Mouse (Mus musculus): Measurements from ENCODE around the gene Bbs9. TPM values are rescaled to one million over a fixed set of nuclear protein-coding genes. Genes with fewer than 3 reads are reported as not detected.

Bbs9 gene
- total RNA-seq, 1 experiment = 10.3 TPM

GRCm38 (mm10) chr9:22708970-22709726 lies 233.6 kb downstream of the Bbs9 start:
- Histone ChIP-seq H3K36me3 (ENCODE audit: control insufficient read depth, insufficient read depth, low read length, poor library complexity, severe bottlenecking) (no peaks in the 10 kb centered on the region), H3K9ac (ENCODE audit: insufficient read depth, low read depth, low read length, poor library complexity, severe bottlenecking) (no peak overlapping the region), H3K4me3 (ENCODE audit: insufficient read depth in 1 of 2, low read depth in 1 of 2, low read length in 2 of 2, poor library complexity in 1 of 2, severe bottlenecking in 1 of 2) (no peak overlapping the region), H3K27ac (ENCODE audit: insufficient read depth, low read depth, low read length, poor library complexity, severe bottlenecking) (no peak overlapping the region), H3K9me3 (ENCODE audit: control insufficient read depth, insufficient read depth, low read depth, low read length) (no peaks in the 10 kb centered on the region), H3K4me1 (ENCODE audit: control insufficient read depth in 2 of 2, insufficient read depth in 2 of 2, low read length in 2 of 2, poor library complexity in 1 of 2) (no peaks in the 10 kb centered on the region)
- in situ Hi-C loops (cut with MboI; ENCODE audit: low sequenced_read_pairs in 2 of 2, unreplicated experiment in 2 of 2) = loop anchor here in 1 of 2 experiments (25.0 kb wide), 1 partner anchor 303 kb away; no protein-coding TSS in a partner anchor
- TF ChIP-seq ZC3H11A (IDR thresholded peaks at IDR 0.05; ENCODE audit: borderline replicate concordance, low read depth, low read length) (0 out of 2 replicates have a peak, but pooled peaks have one; percentile 18), CHD2 (IDR thresholded peaks at IDR 0.05; ENCODE audit: low read depth, low read length) (no peak)
- DNase-seq (ENCODE audit: low read depth, low spot score) = no peak

GRCm38 (mm10) chr9:22710032-22710431 lies 234.5 kb downstream of the Bbs9 start:
- no peak for TF ChIP-seq HCFC1 (IDR thresholded peaks at IDR 0.05; ENCODE audit: borderline replicate concordance, insufficient read depth, low read length)
- no peak for TF ChIP-seq ZC3H11A (IDR thresholded peaks at IDR 0.05; ENCODE audit: borderline replicate concordance, low read depth, low read length)
- TF ChIP-seq MAFK (IDR thresholded peaks at IDR 0.05; ENCODE audit: insufficient read depth, low read depth, low read length) = no peak
- TF ChIP-seq ZNF384 (IDR thresholded peaks at IDR 0.05; ENCODE audit: low read depth, low read length) = no peak
- TF ChIP-seq CHD2 (IDR thresholded peaks at IDR 0.05; ENCODE audit: low read depth, low read length) = no peak
- H3K36me3 ChIP-seq (ENCODE audit: control insufficient read depth, insufficient read depth, low read length, poor library complexity, severe bottlenecking) = no peaks in the 10 kb centered on the region
- DNase-seq (ENCODE audit: low read depth, low spot score) = no peak
- H3K27ac ChIP-seq (ENCODE audit: insufficient read depth, low read depth, low read length, poor library complexity, severe bottlenecking) = no peak overlapping the region
- in situ Hi-C loops (cut with MboI; ENCODE audit: low sequenced_read_pairs in 2 of 2, unreplicated experiment in 2 of 2) = loop anchor here (10.0 to 25.0 kb wide), 2 partner anchors 302 to 305 kb away; no protein-coding TSS in a partner anchor
- H3K9ac ChIP-seq (ENCODE audit: insufficient read depth, low read depth, low read length, poor library complexity, severe bottlenecking) = no peak overlapping the region
- H3K4me1 ChIP-seq (ENCODE audit: control insufficient read depth in 2 of 2, insufficient read depth in 2 of 2, low read length in 2 of 2, poor library complexity in 1 of 2) = no peaks in the 10 kb centered on the region
- no peaks in the 10 kb centered on the region for H3K9me3 ChIP-seq (ENCODE audit: control insufficient read depth, insufficient read depth, low read depth, low read length)
- H3K4me3 ChIP-seq (ENCODE audit: insufficient read depth in 1 of 2, low read depth in 1 of 2, low read length in 2 of 2, poor library complexity in 1 of 2, severe bottlenecking in 1 of 2) = no peak overlapping the region

GRCm38 (mm10) chr9:22711339-22711738 lies 235.8 kb downstream of the Bbs9 start:
- Histone ChIP-seq H3K27ac (ENCODE audit: insufficient read depth, low read depth, low read length, poor library complexity, severe bottlenecking) (no peak overlapping the region), H3K9ac (ENCODE audit: insufficient read depth, low read depth, low read length, poor library complexity, severe bottlenecking) (no peak overlapping the region), H3K4me1 (ENCODE audit: control insufficient read depth in 2 of 2, insufficient read depth in 2 of 2, low read length in 2 of 2, poor library complexity in 1 of 2) (no peaks in the 10 kb centered on the region), H3K4me3 (ENCODE audit: insufficient read depth in 1 of 2, low read depth in 1 of 2, low read length in 2 of 2, poor library complexity in 1 of 2, severe bottlenecking in 1 of 2) (no peak overlapping the region), H3K36me3 (ENCODE audit: control insufficient read depth, insufficient read depth, low read length, poor library complexity, severe bottlenecking) (no peaks in the 10 kb centered on the region), H3K9me3 (ENCODE audit: control insufficient read depth, insufficient read depth, low read depth, low read length) (no peaks in the 10 kb centered on the region)
- no peak for DNase-seq (ENCODE audit: low read depth, low spot score)
- in situ Hi-C loops (cut with MboI; ENCODE audit: low sequenced_read_pairs in 2 of 2, unreplicated experiment in 2 of 2) = loop anchor here (10.0 to 25.0 kb wide), 2 partner anchors 301 to 303 kb away; no protein-coding TSS in a partner anchor
- no peak for TF ChIP-seq MAFK (IDR thresholded peaks at IDR 0.05; ENCODE audit: insufficient read depth, low read depth, low read length)
- no peak for TF ChIP-seq ZNF384 (IDR thresholded peaks at IDR 0.05; ENCODE audit: low read depth, low read length)
- no peak for TF ChIP-seq HCFC1 (IDR thresholded peaks at IDR 0.05; ENCODE audit: borderline replicate concordance, insufficient read depth, low read length)
- TF ChIP-seq CHD2 (IDR thresholded peaks at IDR 0.05; ENCODE audit: low read depth, low read length) = no peak
- no peak for TF ChIP-seq ZC3H11A (IDR thresholded peaks at IDR 0.05; ENCODE audit: borderline replicate concordance, low read depth, low read length)

- H3K9ac ChIP-seq (ENCODE audit: insufficient read depth, low read depth, low read length, poor library complexity, severe bottlenecking) = no peak overlapping the region
- H3K27ac ChIP-seq (ENCODE audit: insufficient read depth, low read depth, low read length, poor library complexity, severe bottlenecking) = no peak overlapping the region
- in situ Hi-C loops (cut with MboI; ENCODE audit: low sequenced_read_pairs in 2 of 2, unreplicated experiment in 2 of 2) = loop anchor here (10.0 to 25.0 kb wide), 2 partner anchors 300 to 302 kb away; no protein-coding TSS in a partner anchor
- H3K4me1 ChIP-seq (ENCODE audit: control insufficient read depth in 2 of 2, insufficient read depth in 2 of 2, low read length in 2 of 2, poor library complexity in 1 of 2) = no peaks in the 10 kb centered on the region
- H3K4me3 ChIP-seq (ENCODE audit: insufficient read depth in 1 of 2, low read depth in 1 of 2, low read length in 2 of 2, poor library complexity in 1 of 2, severe bottlenecking in 1 of 2) = no peak overlapping the region
- no peaks in the 10 kb centered on the region for H3K36me3 ChIP-seq (ENCODE audit: control insufficient read depth, insufficient read depth, low read length, poor library complexity, severe bottlenecking)
- H3K9me3 ChIP-seq (ENCODE audit: control insufficient read depth, insufficient read depth, low read depth, low read length) = no peaks in the 10 kb centered on the region
- no peak for TF ChIP-seq CHD2 (IDR thresholded peaks at IDR 0.05; ENCODE audit: low read depth, low read length)
- TF ChIP-seq MAFK (IDR thresholded peaks at IDR 0.05; ENCODE audit: insufficient read depth, low read depth, low read length) = no peak
- no peak for TF ChIP-seq ZNF384 (IDR thresholded peaks at IDR 0.05; ENCODE audit: low read depth, low read length)
- no peak for TF ChIP-seq HCFC1 (IDR thresholded peaks at IDR 0.05; ENCODE audit: borderline replicate concordance, insufficient read depth, low read length)
- DNase-seq (ENCODE audit: low read depth, low spot score) = no peak
Measured at GRCm38 (mm10) chr9:22712743-22713142, 237.2 kb downstream of the Bbs9 start.

Data from ES-E14 (cell line).